Comparison of ENCODE assay signal across 8 mouse cellular contexts in the genomic region with DNA sequence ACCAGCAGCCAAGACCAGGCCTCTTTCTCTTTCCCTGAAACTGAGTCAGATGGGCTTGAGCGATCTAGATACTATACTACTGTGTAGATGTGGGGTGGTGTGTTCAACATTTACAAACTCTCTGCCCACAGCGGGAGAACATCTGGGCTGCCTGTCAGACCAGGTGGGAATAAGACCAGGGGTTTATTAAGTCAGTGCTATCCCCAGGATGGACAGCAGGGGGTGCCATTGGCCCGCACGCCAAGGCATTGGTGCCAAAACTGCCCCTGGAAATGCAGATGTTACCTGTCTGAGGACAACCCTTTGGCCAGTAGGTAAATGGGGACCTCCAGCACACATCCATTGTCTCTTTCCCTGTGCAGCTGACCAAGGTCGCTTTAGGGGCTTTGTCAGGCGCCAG. TPM values are rescaled to one million over a fixed set of nuclear protein-coding genes. Genes with fewer than 3 reads are reported as not detected.
DNase-seq lines count a peak whose midpoint lies in the region; ATAC-seq and TF ChIP-seq lines count a peak whose summit lies in the region.

No protein-coding gene starts in this region.

- TF ChIP-seq CTCF in Patski (IDR thresholded peaks at IDR 0.05) = peak; percentile 97
- peak; percentile 92 for TF ChIP-seq CTCF in left cerebral cortex, adult 2 months (IDR thresholded peaks at IDR 0.05)

- CTCF ChIA-PET in Patski (lab: Charles Lee) = interaction anchor here (0.7 to 1.5 kb wide), 4 partner anchors 13 to 294 kb away, joined by 3 to 8 read pairs (median 6); no protein-coding TSS in a partner anchor

- POLR2A ChIA-PET in Patski (lab: Charles Lee) = no interaction called here

- in situ Hi-C loops in Patski (cut with MboI; ENCODE audit: low pct_unique_long_range_greater_than_20kb) = loop anchor here (5.0 to 10.0 kb wide), 3 partner anchors 260 to 362 kb away; a partner anchor contains a TSS

- DNase-seq in frontal cortex, postnatal 25 days (ENCODE audit: low spot score in 2 of 2) = peak; percentile 51 to 58
- no peak for DNase-seq in Patski (ENCODE audit: low read depth, low spot score)
- peak; percentile 76 for DNase-seq in embryo, embryonic 10 days (ENCODE audit: low spot score)
- DNase-seq in heart, postnatal 36 days = peak; percentile 71 to 78
- DNase-seq in left cerebral cortex, adult 2 months (ENCODE audit: extremely low spot score in 1 of 2, low spot score in 2 of 2) = peak; percentile 60 to 61
- peak; percentile 70 for DNase-seq in mesoderm, embryonic 11.5 days (ENCODE audit: low read depth, low spot score)
- peak; percentile 40 to 53 for DNase-seq in spleen, postnatal 36 days (ENCODE audit: low spot score in 2 of 2)

- H3K4me3 ChIP-seq in left cerebral cortex, adult 2 months = no peak overlapping the region

- peaks cover 22% of the 10 kb centered on the region for H3K27me3 ChIP-seq in Patski

- H3K27ac ChIP-seq in left cerebral cortex, adult 2 months = no peak overlapping the region

- intact Hi-C loops in heart, postnatal 36 days (cut with DNase I) = loop anchor here (2.0 to 10.0 kb wide), 3 partner anchors 262 to 362 kb away; a partner anchor contains a TSS
- intact Hi-C loops in left cerebral cortex, adult 2 months (cut with DNase I) = loop anchor here (2.0 to 10.0 kb wide), 3 partner anchors 58 to 292 kb away; a partner anchor contains a TSS

- no peak for ATAC-seq in frontal cortex, adult (ENCODE audit: low TSS enrichment)
- ATAC-seq in Patski = no peak

RNA-seq across cellular contexts. Expression of a gene that starts 19.1 kb away (rescaled TPM):
- not detected for polyA plus RNA-seq in Patski (2021)
- under 1 TPM; 0.24 to 0.31 TPM for total RNA-seq in heart, postnatal 36 days (2021)
- not detected for total RNA-seq in left cerebral cortex, adult 2 months (2021)

RNA-seq across cellular contexts. Expression of a gene that starts 24.7 kb away (rescaled TPM):
- 39.7 TPM for polyA plus RNA-seq in Patski (2021)
- total RNA-seq in heart, postnatal 36 days (2021) = 1 to 10 TPM; 6.8 to 6.9 TPM
- total RNA-seq in left cerebral cortex, adult 2 months (2021) = 1 to 10 TPM; 1.6 to 2.0 TPM

RNA-seq across cellular contexts. Expression of a gene that starts 32.0 kb away (rescaled TPM):
- 294 TPM for polyA plus RNA-seq in Patski (2021)
- 10 to 100 TPM; 42.5 to 62.0 TPM for total RNA-seq in heart, postnatal 36 days (2021)
- 10 to 100 TPM; 77.6 to 86.8 TPM for total RNA-seq in left cerebral cortex, adult 2 months (2021)
